Mouse (Mus musculus) embryonic facial prominence, embryonic 14.5 days (tissue): ENCODE results near the gene Actn1. TPM values are rescaled to one million over a fixed set of nuclear protein-coding genes. Genes with fewer than 3 reads are reported as not detected.
"Not testable (repeated sequence)": the region's sequence is repeated elsewhere in the genome, so short reads cannot be mapped to it uniquely, and the experiment has no call there.

Experiments
- ATAC-seq: fragments of 200-750 bp; cut with Nextera tagmentation; 2 replicates; pipeline ENCODE4 v1.8.0; 2017; ENCODE audit warnings: low read depth, moderate number of reproducible peaks, moderate TSS enrichment
- DNase-seq: peaks from one replicate; pipeline ENCODE4 v3.0.0-alpha.2; 2015; ENCODE audit warnings: low spot score
- H3K27ac ChIP-seq: fragments of 300-500 bp; sonication (generic); replicated peaks from 2 replicates; pipeline ENCODE4 v1.5.1; 2014; ENCODE audit warnings: low read depth, mild to moderate bottlenecking, low read length, moderate library complexity
- H3K27me3 ChIP-seq: fragments of 300-500 bp; sonication (generic); replicated peaks from 2 replicates; pipeline ENCODE4 v1.6.1; 2014; ENCODE audit warnings: low read length; ENCODE audit not compliant: control insufficient read depth, insufficient read depth
- H3K36me3 ChIP-seq: fragments of 300-500 bp; sonication (generic); 2 replicates; pipeline ENCODE4 v1.6.1; 2014; ENCODE audit warnings: low read length, mixed read lengths; ENCODE audit not compliant: control insufficient read depth, insufficient read depth
- H3K4me1 ChIP-seq: fragments of 300-500 bp; sonication (generic); 2 replicates; pipeline ENCODE4 v1.6.1; 2014; ENCODE audit warnings: antibody characterized with exemption, low read length; ENCODE audit not compliant: control insufficient read depth, insufficient read depth
- H3K4me2 ChIP-seq: fragments of 300-500 bp; sonication (generic); 2 replicates; pipeline ENCODE4 v1.6.1; 2014; ENCODE audit warnings: low read depth, mild to moderate bottlenecking, low read length, moderate library complexity, mixed read lengths
- H3K4me3 ChIP-seq: fragments of 300-500 bp; sonication (generic); 2 replicates; pipeline ENCODE4 v1.5.1; 2014; ENCODE audit warnings: low read depth, mild to moderate bottlenecking, low read length
- H3K9ac ChIP-seq: fragments of 300-500 bp; sonication (generic); 2 replicates; pipeline ENCODE4 v1.6.1; 2014; ENCODE audit warnings: low read depth, mild to moderate bottlenecking, low read length, moderate library complexity, mixed read lengths
- H3K9me3 ChIP-seq: fragments of 300-500 bp; sonication (generic); 2 replicates; pipeline ENCODE4 v1.6.1; 2016; ENCODE audit warnings: low read length; ENCODE audit not compliant: control insufficient read depth
- WGBS: fragments of 180-500 bp; shearing (Covaris S2); extraction: QIAGEN DNeasy Blood & Tissue Kit; methylation state at CpG from one replicate; pipeline ENCODE4 v1.1.7; 2014; 5-methylcytosine and 5-hydroxymethylcytosine counted together
- polyA plus RNA-seq: library from polyadenylated mRNA; unstranded; fragments of >200 nt; fragmentation: Nextera tagmentation; extraction: Ambion mirVana; gene quantifications from 2 replicates; pipeline ENCODE4 v1.2.1, GENCODE M21; 2014

Actn1 gene
- polyA plus RNA-seq, 1 experiment from 2014 or later, result 34.6 TPM

GRCm38 (mm10) chr12:80269303-80269702, 9.1 kb upstream of the Actn1 start:
- no peak for ATAC-seq
- WGBS, result 71% methylated on average over 2 of the region's 2 CpGs
- DNase-seq, result no peak

DNA sequence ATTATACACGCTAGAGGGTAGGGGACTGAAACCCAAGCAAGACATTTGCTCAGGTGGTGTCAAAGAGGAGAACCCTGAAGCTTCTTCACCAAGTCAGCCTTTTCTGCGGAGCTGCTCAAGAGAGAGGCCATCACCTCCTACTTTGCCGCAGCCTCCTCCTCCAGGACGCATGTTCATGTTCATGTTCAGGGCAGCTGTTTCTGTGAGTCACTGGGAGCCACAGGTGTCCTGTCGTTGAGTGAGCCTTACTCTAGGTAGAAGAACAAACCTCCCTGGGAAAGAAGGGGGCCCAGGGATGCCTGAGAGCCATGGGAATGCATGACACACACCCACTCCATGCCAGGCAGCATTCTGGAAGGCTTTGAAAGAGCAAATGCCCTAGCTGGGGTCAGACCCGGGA, 7.8 kb upstream of the Actn1 start:
- no peaks in the 10 kb centered on the region for H3K4me1 ChIP-seq
- ATAC-seq, result no peak
- 81% methylated on average over 6 of the region's 6 CpGs for WGBS

More at GRCm38 (mm10) chr12:80269303-80269702, 9.1 kb upstream of the Actn1 start:
- Histone ChIP-seq H3K27ac (no peak overlapping the region), H3K4me3 (no peak overlapping the region), H3K9ac (no peak overlapping the region), H3K9me3 (no peaks in the 10 kb centered on the region), H3K27me3 (no peaks in the 10 kb centered on the region), H3K36me3 (no peaks in the 10 kb centered on the region), H3K4me2 (no peak overlapping the region), H3K4me1 (no peaks in the 10 kb centered on the region; the same call in 1 of the 2 replicates)

GRCm38 (mm10) chr12:80264388-80264787, 4.2 kb upstream of the Actn1 start:
- H3K4me3 ChIP-seq, H3K27ac ChIP-seq, H3K9ac ChIP-seq, H3K36me3 ChIP-seq, ATAC-seq, H3K4me2 ChIP-seq, H3K4me1 ChIP-seq, DNase-seq, H3K27me3 ChIP-seq, H3K9me3 ChIP-seq: not testable (repeated sequence)
- WGBS, result 81% methylated on average over 7 of the region's 7 CpGs

More for the DNA sequence above, 7.8 kb upstream of the Actn1 start:
- no peak overlapping the region for H3K4me3 ChIP-seq
- no peak overlapping the region for H3K4me2 ChIP-seq
- no peak overlapping the region for H3K27ac ChIP-seq
- H3K27me3 ChIP-seq, result no peaks in the 10 kb centered on the region
- H3K9me3 ChIP-seq, result no peaks in the 10 kb centered on the region
- H3K9ac ChIP-seq, result no peak overlapping the region
- no peaks in the 10 kb centered on the region for H3K36me3 ChIP-seq
- DNase-seq, result no peak

DNA sequence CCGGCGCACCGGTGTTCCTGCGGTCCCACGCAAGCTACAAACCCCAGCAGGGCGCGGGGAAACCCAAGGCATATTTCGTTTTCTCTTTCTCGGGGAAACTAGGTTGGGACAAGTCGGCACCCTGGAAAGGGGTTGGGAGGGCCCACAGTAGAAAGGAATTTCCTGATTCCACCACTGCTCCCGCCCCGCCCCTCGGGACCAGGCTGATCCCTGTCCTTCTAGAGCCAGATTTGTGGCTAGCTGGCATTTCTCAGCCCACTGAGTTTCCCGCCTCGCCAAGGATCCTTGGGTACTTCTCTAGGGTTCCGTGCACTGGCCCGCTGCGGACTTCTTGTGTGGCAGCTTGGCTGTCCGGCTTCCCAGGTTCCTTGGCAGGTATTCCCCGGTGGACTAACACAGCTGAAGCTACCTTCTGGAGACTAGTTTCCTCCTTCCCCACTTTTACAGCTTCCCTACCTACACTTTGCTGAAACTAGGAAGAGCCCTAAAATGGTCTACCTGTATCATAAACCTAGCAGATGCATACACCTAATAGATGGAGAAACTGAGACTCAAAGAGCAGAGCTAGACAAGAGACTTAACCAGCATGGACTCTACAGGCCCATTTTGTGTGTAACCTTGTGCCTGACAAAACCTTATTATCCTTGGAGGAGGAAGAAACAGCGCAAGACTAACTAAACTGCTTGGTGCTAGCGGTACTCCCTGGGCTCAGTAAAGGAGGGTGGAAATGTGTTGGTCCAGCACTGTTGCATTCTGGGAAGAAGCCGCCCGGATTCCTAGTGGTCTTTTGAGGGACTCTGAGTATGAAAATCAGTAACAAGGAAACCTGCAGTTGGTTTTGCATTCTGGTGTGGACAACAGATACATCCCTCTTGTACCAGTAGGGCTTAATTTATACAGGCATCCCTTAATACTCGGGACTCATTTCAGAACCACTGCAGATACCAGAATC, 849 bp upstream of the Actn1 start:
- DNase-seq (peak; percentile 60), ATAC-seq (peak; percentile 10)
- Histone ChIP-seq H3K4me1 (peaks cover 16% of the 10 kb centered on the region; the same call in 1 of the 2 replicates), H3K9ac (peak overlapping the region; percentile 86), H3K9me3 (no peaks in the 10 kb centered on the region), H3K4me2 (peak overlapping the region; percentile 86), H3K27me3 (no peaks in the 10 kb centered on the region), H3K4me3 (peak overlapping the region; percentile 82), H3K36me3 (no peaks in the 10 kb centered on the region), H3K27ac (peak overlapping the region; percentile 97)
- 13% methylated on average over 23 of the region's 25 CpGs for WGBS

- Histone ChIP-seq H3K4me1 (peaks cover 16% of the 10 kb centered on the region; the same call in 1 of the 2 replicates), H3K36me3 (no peaks in the 10 kb centered on the region), H3K9ac (peak overlapping the region; percentile 86), H3K9me3 (no peaks in the 10 kb centered on the region), H3K27ac (peak overlapping the region; percentile 97), H3K4me3 (peak overlapping the region; percentile 82), H3K27me3 (no peaks in the 10 kb centered on the region), H3K4me2 (peak overlapping the region; percentile 86)
- WGBS, result under 1% methylated on average over 48 of the region's 64 CpGs
- ATAC-seq (peak; percentile 82), DNase-seq (peak; percentile 89)
These were observed 735 bp downstream of the Actn1 start for GRCm38 (mm10) chr12:80259216-80260055.

DNA sequence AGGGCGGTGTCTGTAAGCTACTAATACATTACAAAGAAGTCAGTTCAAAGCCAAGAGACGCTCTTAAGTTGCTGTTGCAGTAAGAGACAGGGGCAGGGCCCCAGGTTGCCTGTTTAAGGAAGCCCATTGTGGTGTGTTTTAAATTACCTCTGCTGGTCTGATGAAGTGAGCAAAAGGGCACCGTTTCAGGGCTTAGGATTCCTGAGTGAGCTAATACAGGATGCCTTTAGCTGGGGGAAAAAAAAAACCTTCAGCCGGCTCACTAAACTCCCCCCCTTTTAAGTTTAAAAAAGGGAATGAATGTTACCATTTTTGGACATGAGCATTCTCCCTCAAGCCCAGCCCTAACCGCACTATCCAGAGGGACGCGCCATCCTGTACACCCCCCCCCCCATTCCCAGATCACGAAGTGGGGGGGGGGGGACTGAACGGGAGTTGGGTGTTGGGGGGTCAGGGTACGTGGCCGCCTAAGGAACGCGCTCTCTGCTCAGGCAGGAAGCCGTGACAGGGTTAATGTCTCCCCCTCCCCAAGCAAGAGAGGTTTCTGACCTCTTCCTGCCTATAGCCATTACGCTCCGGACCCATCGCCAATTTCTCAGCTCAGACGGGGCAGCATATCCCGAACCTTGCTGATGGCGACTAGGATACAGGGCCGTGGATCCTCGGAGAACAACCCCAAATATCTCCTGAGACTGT, 1.5 kb downstream of the Actn1 start:
- no peaks in the 10 kb centered on the region for H3K36me3 ChIP-seq
- H3K27me3 ChIP-seq, result no peaks in the 10 kb centered on the region
- ATAC-seq (no peak; the same call in 1 of the 2 replicates), DNase-seq (peak; percentile 53)
- peak overlapping the region; percentile 86 for H3K9ac ChIP-seq
- peak overlapping the region; percentile 82 for H3K4me3 ChIP-seq
- H3K4me2 ChIP-seq, result peak overlapping the region; percentile 86
- peak overlapping the region; percentile 97 for H3K27ac ChIP-seq
- peaks cover 19% of the 10 kb centered on the region; the same call in 1 of the 2 replicates for H3K4me1 ChIP-seq
- WGBS, result 1% methylated on average over 20 of the region's 22 CpGs
- H3K9me3 ChIP-seq, result no peaks in the 10 kb centered on the region

DNA sequence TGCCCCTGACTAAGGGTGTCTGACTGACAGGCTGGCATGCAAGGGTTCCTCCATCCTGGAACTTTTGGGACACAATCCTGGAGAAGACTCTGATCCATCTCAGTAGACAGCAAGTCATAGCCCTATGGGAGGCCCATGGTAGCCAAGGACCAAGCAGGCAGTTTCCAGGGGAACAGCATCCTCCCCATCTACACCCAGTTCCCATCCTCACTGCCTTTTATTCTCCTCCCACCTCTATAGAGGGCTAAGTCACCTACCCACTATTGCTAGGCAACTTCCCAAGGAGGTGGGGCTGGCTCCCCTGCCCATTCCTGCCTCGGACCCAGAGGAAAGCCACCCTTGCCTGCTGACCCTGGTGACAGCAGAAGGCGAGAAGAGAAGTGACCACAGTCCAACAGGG, 8.2 kb downstream of the Actn1 start:
- no peak overlapping the region for H3K4me2 ChIP-seq

DNA sequence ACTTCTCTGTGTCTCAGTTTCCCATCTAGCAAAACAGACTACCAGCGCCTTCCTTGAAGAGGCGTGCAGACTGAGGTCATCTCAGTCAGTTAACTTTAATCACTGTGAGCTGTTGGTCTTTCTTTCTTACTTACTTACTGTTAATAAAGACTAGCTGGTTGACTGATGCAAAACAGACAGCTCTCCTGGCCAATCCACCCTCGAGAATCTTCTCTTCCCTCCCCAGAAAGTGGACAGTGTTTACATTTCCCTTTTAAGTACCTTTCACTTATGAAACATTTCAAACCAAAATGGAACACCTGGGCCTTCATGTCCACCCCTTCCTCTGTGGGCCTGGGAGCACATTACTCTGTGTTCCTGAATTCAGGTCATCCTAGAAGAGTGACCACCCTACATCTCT, 8.6 kb downstream of the Actn1 start:
- DNase-seq (no peak), ATAC-seq (no peak)
- Histone ChIP-seq H3K4me1 (peaks cover 32% of the 10 kb centered on the region), H3K27ac (no peak overlapping the region), H3K4me3 (no peak overlapping the region), H3K9ac (no peak overlapping the region), H3K27me3 (no peaks in the 10 kb centered on the region), H3K36me3 (no peaks in the 10 kb centered on the region), H3K4me2 (no peak overlapping the region), H3K9me3 (no peaks in the 10 kb centered on the region)
- 42% methylated on average over 3 of the region's 3 CpGs for WGBS

More for the DNA sequence above, 8.2 kb downstream of the Actn1 start:
- Histone ChIP-seq H3K4me3 (no peak overlapping the region), H3K9ac (no peak overlapping the region), H3K36me3 (no peaks in the 10 kb centered on the region), H3K27me3 (no peaks in the 10 kb centered on the region), H3K27ac (no peak overlapping the region), H3K4me1 (peaks cover 30% of the 10 kb centered on the region), H3K9me3 (no peaks in the 10 kb centered on the region)
- ATAC-seq (no peak), DNase-seq (no peak)
- WGBS, result 71% methylated on average over 2 of the region's 2 CpGs
